Mouse (Mus musculus) common myeloid progenitor, adult 5-6 weeks (primary cell): ENCODE data around the gene Lsamp. TPM values are rescaled to one million over a fixed set of nuclear protein-coding genes. Genes with fewer than 3 reads are reported as not detected.
A peak's percentile ranks its signal among the peaks of the same experiment; 100 is the strongest.

Experiments
- ATAC-seq: replicated peaks from 2 replicates; pipeline ENCODE4 v1.8.0; 2016; ENCODE audit warnings: low read depth, mild to moderate bottlenecking, moderate TSS enrichment, inconsistent platforms; ENCODE audit not compliant: poor library complexity, severe bottlenecking
- total RNA-seq: library from RNA; stranded (forward); fragments of 200-1000, 187-1606 nt; gene quantifications from 2 replicates; pipeline ENCODE4 v1.2.3, GENCODE M21; 2017

Gene Lsamp
- total RNA-seq, 1 experiment from 2014 or later = not detected

GRCm38 (mm10) chr16:40891338-40891737, 907.2 kb downstream of the Lsamp start:
- ATAC-seq = no peak

GRCm38 (mm10) chr16:40897768-40898327, 913.7 kb downstream of the Lsamp start:
- ATAC-seq = no peak

GRCm38 (mm10) chr16:40907892-40908291, 923.7 kb downstream of the Lsamp start:
- no peak for ATAC-seq

GRCm38 (mm10) chr16:40914141-40914540, 930.0 kb downstream of the Lsamp start:
- no peak for ATAC-seq

- ATAC-seq = no peak
These were observed 946.4 kb downstream of the Lsamp start for GRCm38 (mm10) chr16:40930596-40930995.

GRCm38 (mm10) chr16:40942266-40942665, 958.1 kb downstream of the Lsamp start:
- ATAC-seq = no peak

- no peak for ATAC-seq
These were observed 961.7 kb downstream of the Lsamp start for GRCm38 (mm10) chr16:40945834-40946233.

GRCm38 (mm10) chr16:40948013-40948412, 963.9 kb downstream of the Lsamp start:
- ATAC-seq = no peak

- no peak for ATAC-seq
These were observed 975.0 kb downstream of the Lsamp start for GRCm38 (mm10) chr16:40959211-40959610.

- ATAC-seq = no peak
These were observed 976.4 kb downstream of the Lsamp start for GRCm38 (mm10) chr16:40960586-40960985.

GRCm38 (mm10) chr16:40968088-40968860, 984.1 kb downstream of the Lsamp start:
- ATAC-seq = peak; percentile 76

- no peak for ATAC-seq
These were observed 987.2 kb downstream of the Lsamp start for GRCm38 (mm10) chr16:40971382-40971781.

GRCm38 (mm10) chr16:40974084-40974483, 989.9 kb downstream of the Lsamp start:
- no peak for ATAC-seq

- no peak for ATAC-seq
These were observed 998.9 kb downstream of the Lsamp start for GRCm38 (mm10) chr16:40983026-40983425.

- ATAC-seq = no peak
These were observed 1023.4 kb downstream of the Lsamp start for GRCm38 (mm10) chr16:41007569-41007968.

GRCm38 (mm10) chr16:41034746-41035145, 1050.6 kb downstream of the Lsamp start:
- no peak for ATAC-seq

GRCm38 (mm10) chr16:41041686-41042085, 1057.5 kb downstream of the Lsamp start:
- ATAC-seq = no peak

GRCm38 (mm10) chr16:41063270-41063857, 1079.2 kb downstream of the Lsamp start:
- no peak for ATAC-seq

- no peak for ATAC-seq
These were observed 1089.3 kb downstream of the Lsamp start for GRCm38 (mm10) chr16:41073470-41073869.

- no peak for ATAC-seq
These were observed 1104.5 kb downstream of the Lsamp start for GRCm38 (mm10) chr16:41088648-41089047.

- no peak for ATAC-seq
These were observed 1105.9 kb downstream of the Lsamp start for GRCm38 (mm10) chr16:41090092-41090491.
